In the genomic region with DNA sequence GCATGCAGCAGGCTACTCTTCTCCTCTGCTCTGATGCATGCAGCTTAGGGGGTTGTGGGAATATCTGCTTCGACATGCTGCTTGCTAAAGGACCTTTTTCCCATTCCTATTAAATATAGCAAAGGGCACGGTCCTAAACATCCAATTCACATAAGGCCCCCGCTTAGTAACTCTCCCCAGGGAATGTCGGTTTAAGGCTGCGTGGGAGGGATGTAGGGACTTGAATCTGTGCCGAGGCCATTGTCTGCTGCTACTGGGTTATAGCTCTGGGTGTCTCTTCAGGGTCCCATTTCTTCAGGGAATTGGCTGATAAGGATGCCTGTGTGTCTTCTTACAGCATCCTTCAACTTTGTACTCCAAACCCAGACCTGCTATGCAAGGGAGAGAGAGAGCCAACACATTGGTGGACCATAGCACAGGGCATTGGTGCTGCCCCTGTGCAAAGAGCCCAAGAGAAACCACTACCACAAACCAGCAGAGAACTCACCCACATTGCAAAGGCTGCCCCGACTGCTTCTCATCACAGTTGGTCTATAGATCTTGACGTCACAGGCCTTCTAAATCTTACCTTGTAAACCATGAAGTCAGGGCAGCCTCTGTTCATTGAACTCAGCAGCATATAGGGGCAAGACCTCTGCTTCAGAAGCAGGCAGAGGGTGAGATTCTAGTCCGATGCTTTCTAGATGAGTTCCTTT, we compare ENCODE assay signal across 8 mouse cellular contexts. TPM values are rescaled to one million over a fixed set of nuclear protein-coding genes. Genes with fewer than 3 reads are reported as not detected.
A peak's percentile ranks its signal among the peaks of the same experiment; 100 is the strongest.
DNase-seq lines count a peak whose midpoint lies in the region; ATAC-seq and TF ChIP-seq lines count a peak whose summit lies in the region.

No protein-coding gene starts in this region.

- no peak for TF ChIP-seq POLR2A in lung, adult 2 months (IDR thresholded peaks at IDR 0.05; ENCODE audit: borderline replicate concordance, extremely low read depth, low read depth, low read length)
- TF ChIP-seq POLR2A in limb, embryonic 14.5 days (IDR thresholded peaks at IDR 0.05; ENCODE audit: borderline replicate concordance, extremely low read depth, insufficient read depth, insufficient read length) = no peak

- no peak for TF ChIP-seq CTCF in lung, adult 2 months (IDR thresholded peaks at IDR 0.05; ENCODE audit: insufficient read depth, low read length)
- TF ChIP-seq CTCF in stomach, postnatal 0 days (IDR thresholded peaks at IDR 0.05; ENCODE audit: low read depth) = no peak

- no peak overlapping the region for H3K27ac ChIP-seq in forebrain, embryonic 13.5 days
- H3K27ac ChIP-seq in limb, embryonic 14.5 days (replicated peaks; ENCODE audit: low read depth, low read length) = no peak overlapping the region
- peak overlapping the region; percentile 86 for H3K27ac ChIP-seq in stomach, postnatal 0 days (replicated peaks)

- H3K9me3 ChIP-seq in forebrain, embryonic 13.5 days (replicated peaks) = no peaks in the 10 kb centered on the region
- no peaks in the 10 kb centered on the region for H3K9me3 ChIP-seq in limb, embryonic 14.5 days (ENCODE audit: control insufficient read depth, low read length)
- no peaks in the 10 kb centered on the region for H3K9me3 ChIP-seq in stomach, postnatal 0 days (ENCODE audit: control insufficient read depth, low read length)

- H3K9ac ChIP-seq in forebrain, embryonic 13.5 days = no peak overlapping the region
- no peak overlapping the region for H3K9ac ChIP-seq in limb, embryonic 14.5 days (ENCODE audit: low read depth, low read length, severe bottlenecking)
- no peak overlapping the region for H3K9ac ChIP-seq in stomach, postnatal 0 days (ENCODE audit: low read length)

- peak overlapping the region; percentile 98 for H3K4me2 ChIP-seq in forebrain, embryonic 13.5 days
- peak overlapping the region; percentile 83 for H3K4me2 ChIP-seq in limb, embryonic 14.5 days (replicated peaks; ENCODE audit: low read depth, low read length, severe bottlenecking)
- peak overlapping the region; percentile 93 for H3K4me2 ChIP-seq in stomach, postnatal 0 days (replicated peaks; ENCODE audit: low read depth)

- H3K4me3 ChIP-seq in lung, adult 2 months (replicated peaks; ENCODE audit: extremely low read depth, low read depth, low read length) = peak overlapping the region; percentile 100
- peak overlapping the region; percentile 60; the same call in 1 of the 2 replicates for H3K4me3 ChIP-seq in forebrain, embryonic 13.5 days
- H3K4me3 ChIP-seq in limb, embryonic 14.5 days (replicated peaks; ENCODE audit: low read length) = no peak overlapping the region
- H3K4me3 ChIP-seq in stomach, postnatal 0 days (ENCODE audit: low read depth, low read length) = peak overlapping the region; percentile 78; the same call in 1 of the 2 replicates

- no peak for TF ChIP-seq EP300 in stomach, postnatal 0 days (optimal IDR thresholded peaks at IDR 0.05)

- peaks cover 10% of the 10 kb centered on the region for H3K4me1 ChIP-seq in lung, adult 2 months (ENCODE audit: control insufficient read depth, insufficient read depth, low read length)
- H3K4me1 ChIP-seq in forebrain, embryonic 13.5 days = peaks cover 13% of the 10 kb centered on the region
- H3K4me1 ChIP-seq in limb, embryonic 14.5 days (ENCODE audit: control insufficient read depth, insufficient read depth, low read length) = 0 out of 2 replicates have a peak, but pooled peaks cover 2% of the 10 kb centered on the region
- H3K4me1 ChIP-seq in stomach, postnatal 0 days (replicated peaks; ENCODE audit: control insufficient read depth, insufficient read depth) = no peaks in the 10 kb centered on the region; the same call in 1 of the 2 replicates

- H3K27me3 ChIP-seq in forebrain, embryonic 13.5 days = peaks cover 49% of the 10 kb centered on the region
- no peaks in the 10 kb centered on the region for H3K27me3 ChIP-seq in limb, embryonic 14.5 days (ENCODE audit: control insufficient read depth, insufficient read depth, low read length)
- no peaks in the 10 kb centered on the region for H3K27me3 ChIP-seq in stomach, postnatal 0 days (ENCODE audit: control insufficient read depth, insufficient read depth, low read length)

- H3K36me3 ChIP-seq in forebrain, embryonic 13.5 days (ENCODE audit: poor library complexity, severe bottlenecking) = no peaks in the 10 kb centered on the region
- H3K36me3 ChIP-seq in limb, embryonic 14.5 days (ENCODE audit: control insufficient read depth, insufficient read depth, low read length) = no peaks in the 10 kb centered on the region
- no peaks in the 10 kb centered on the region for H3K36me3 ChIP-seq in stomach, postnatal 0 days (ENCODE audit: control insufficient read depth, insufficient read depth, low read length)

- 40% methylated on average over 9 of the region's 9 CpGs for WGBS in lung, adult 2 months
- 30% methylated on average over 9 of the region's 9 CpGs for WGBS in forebrain, embryonic 13.5 days
- 41% methylated on average over 9 of the region's 9 CpGs for WGBS in limb, embryonic 14.5 days
- 42% methylated on average over 9 of the region's 9 CpGs for WGBS in stomach, postnatal 0 days

- ATAC-seq in forebrain, embryonic 13.5 days = no peak
- no peak for ATAC-seq in limb, embryonic 14.5 days (ENCODE audit: low FRiP score, low read depth)
- ATAC-seq in stomach, postnatal 0 days (ENCODE audit: low FRiP score, low TSS enrichment) = no peak

- DNase-seq in lung, adult 2 months = no peak
- no peak for DNase-seq in lung, adult 18-20 months
- no peak for DNase-seq in limb, embryonic 14.5 days (ENCODE audit: low spot score)
- no peak for DNase-seq in stomach, postnatal 0 days (ENCODE audit: low spot score)
- DNase-seq in cerebellum, adult 11 months = no peak
- no peak for DNase-seq in adrenal gland, postnatal 4 days (ENCODE audit: low spot score in 2 of 2)
- DNase-seq in spleen, adult 12 weeks (ENCODE audit: low spot score) = no peak

RNA-seq across cellular contexts. Expression of gene Rcsd1, which starts 0.7 kb away (rescaled TPM):
- polyA plus RNA-seq in lung, adult 2 months (2012; rRNA removed) = 33.9 and 40.9 TPM in 2 replicates
- polyA plus RNA-seq in forebrain, embryonic 13.5 days (2015; fragmentation: Nextera tagmentation; extraction: Ambion mirVana) = 6.5 and 7.0 TPM in 2 replicates
- 16.7 and 17.9 TPM in 2 replicates for polyA plus RNA-seq in limb, embryonic 14.5 days (2012; rRNA removed)
- polyA plus RNA-seq in limb, embryonic 14.5 days (2014; fragmentation: Nextera tagmentation; extraction: Ambion mirVana) = 9.5 and 9.6 TPM in 2 replicates
- polyA plus RNA-seq in stomach, postnatal 0 days (2015; fragmentation: Nextera tagmentation; extraction: Ambion mirVana) = 16.1 TPM in 2 replicates
- total RNA-seq in adrenal gland, postnatal 4 days (2021) = 10 to 100 TPM; 29.5 to 31.9 TPM

RNA-seq across cellular contexts. Expression of gene Creg1, which starts 54.7 kb away (rescaled TPM):
- polyA plus RNA-seq in lung, adult 2 months (2012; rRNA removed) = 91.8 and 94.8 TPM in 2 replicates
- 21.2 and 21.5 TPM in 2 replicates for polyA plus RNA-seq in forebrain, embryonic 13.5 days (2015; fragmentation: Nextera tagmentation; extraction: Ambion mirVana)
- polyA plus RNA-seq in limb, embryonic 14.5 days (2012; rRNA removed) = 22.9 and 26.2 TPM in 2 replicates
- 68.4 and 70.1 TPM in 2 replicates for polyA plus RNA-seq in limb, embryonic 14.5 days (2014; fragmentation: Nextera tagmentation; extraction: Ambion mirVana)
- 139 and 140 TPM in 2 replicates for polyA plus RNA-seq in stomach, postnatal 0 days (2015; fragmentation: Nextera tagmentation; extraction: Ambion mirVana)
- total RNA-seq in adrenal gland, postnatal 4 days (2021) = 10 to 100 TPM; 43.2 to 44.4 TPM
